Mouse (Mus musculus): ENCODE data around the gene Neo1. TPM values are rescaled to one million over a fixed set of nuclear protein-coding genes. Genes with fewer than 3 reads are reported as not detected.

Neo1 gene
- 0.74 TPM for total RNA-seq (2023)

DNA sequence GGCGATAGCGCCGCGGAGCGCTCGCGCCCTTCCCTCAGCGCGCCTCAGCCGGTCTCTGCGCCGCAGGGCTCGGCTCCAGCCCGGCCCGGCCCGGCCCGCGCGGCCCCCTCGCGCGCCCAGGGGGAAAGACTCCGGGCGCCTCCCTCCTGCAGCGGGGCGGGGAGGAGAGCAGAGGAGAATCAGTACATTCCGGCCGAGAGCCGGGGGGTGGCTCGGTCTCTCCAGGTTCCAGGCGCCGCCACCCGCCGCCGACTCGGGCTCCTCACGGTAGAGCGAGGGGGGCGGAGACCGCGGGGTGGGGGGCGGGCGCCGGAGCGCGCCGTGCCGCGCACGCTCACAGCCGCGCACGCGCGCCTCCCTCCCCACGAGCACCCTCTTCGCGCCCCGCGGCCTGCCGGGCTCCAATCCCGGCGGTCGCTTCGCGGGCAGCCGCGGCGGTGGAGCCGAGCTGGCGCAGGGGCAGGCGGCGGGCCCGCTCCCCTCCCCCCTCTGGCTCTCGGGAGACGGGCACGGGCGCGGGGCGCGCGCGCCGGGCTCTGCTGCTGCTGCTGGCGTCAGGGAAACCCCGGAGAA is at the start of gene Neo1:
TSS of gene Neo1 (minus strand) at position 283 of the 573 bp plus-strand sequence.

Other genes starting within 250 kb of the Neo1 start
- gene Hcn4, start 213.0 kb downstream of the Neo1 start, total RNA-seq (2023) = not detected